Mouse (Mus musculus) spleen, adult 2 months (tissue): ENCODE data around the gene Cybrd1.

Source experiments
- CTCF ChIP-seq: fragments of 200-500 bp; IDR thresholded peaks from 2 replicates; pipeline ENCODE4 v1.5.1; 2011; ENCODE audit warnings: mild to moderate bottlenecking, inconsistent platforms; ENCODE audit not compliant: insufficient read depth, insufficient read length, insufficient replicate concordance; ENCODE audit errors: extremely low read depth
- POLR2A ChIP-seq: fragments of 200-500 bp; IDR thresholded peaks from 2 replicates; pipeline ENCODE4 v1.6.1; 2011; ENCODE audit warnings: low read depth, low read length, inconsistent platforms

DNA sequence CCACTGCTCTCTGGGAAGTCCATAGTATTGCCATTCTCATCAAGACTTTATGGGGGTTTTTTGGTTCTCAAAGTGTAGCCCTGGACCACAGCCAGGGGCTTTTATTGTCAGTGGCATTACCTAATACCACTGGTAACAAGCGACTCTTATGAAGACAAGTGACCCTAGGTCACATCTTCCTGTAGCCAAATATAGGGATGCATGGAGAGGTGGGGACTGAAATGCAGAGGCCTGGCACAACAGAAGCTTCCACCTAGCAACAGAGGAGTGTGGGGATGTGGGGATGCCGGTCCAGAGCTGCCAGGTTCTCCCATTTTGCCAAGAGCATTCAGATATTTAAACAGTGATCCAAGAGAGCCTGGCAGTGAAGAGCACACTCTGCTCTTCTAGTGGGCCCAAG lies 5.9 kb downstream of the Cybrd1 start:
- TF ChIP-seq CTCF (no peak), POLR2A (no peak)
